Mouse (Mus musculus): Measurements from ENCODE around the gene Eid2.
"Not testable (repeated sequence)": the region's sequence is repeated elsewhere in the genome, so short reads cannot be mapped to it uniquely, and the experiment has no call there.

The Eid2 gene

DNA sequence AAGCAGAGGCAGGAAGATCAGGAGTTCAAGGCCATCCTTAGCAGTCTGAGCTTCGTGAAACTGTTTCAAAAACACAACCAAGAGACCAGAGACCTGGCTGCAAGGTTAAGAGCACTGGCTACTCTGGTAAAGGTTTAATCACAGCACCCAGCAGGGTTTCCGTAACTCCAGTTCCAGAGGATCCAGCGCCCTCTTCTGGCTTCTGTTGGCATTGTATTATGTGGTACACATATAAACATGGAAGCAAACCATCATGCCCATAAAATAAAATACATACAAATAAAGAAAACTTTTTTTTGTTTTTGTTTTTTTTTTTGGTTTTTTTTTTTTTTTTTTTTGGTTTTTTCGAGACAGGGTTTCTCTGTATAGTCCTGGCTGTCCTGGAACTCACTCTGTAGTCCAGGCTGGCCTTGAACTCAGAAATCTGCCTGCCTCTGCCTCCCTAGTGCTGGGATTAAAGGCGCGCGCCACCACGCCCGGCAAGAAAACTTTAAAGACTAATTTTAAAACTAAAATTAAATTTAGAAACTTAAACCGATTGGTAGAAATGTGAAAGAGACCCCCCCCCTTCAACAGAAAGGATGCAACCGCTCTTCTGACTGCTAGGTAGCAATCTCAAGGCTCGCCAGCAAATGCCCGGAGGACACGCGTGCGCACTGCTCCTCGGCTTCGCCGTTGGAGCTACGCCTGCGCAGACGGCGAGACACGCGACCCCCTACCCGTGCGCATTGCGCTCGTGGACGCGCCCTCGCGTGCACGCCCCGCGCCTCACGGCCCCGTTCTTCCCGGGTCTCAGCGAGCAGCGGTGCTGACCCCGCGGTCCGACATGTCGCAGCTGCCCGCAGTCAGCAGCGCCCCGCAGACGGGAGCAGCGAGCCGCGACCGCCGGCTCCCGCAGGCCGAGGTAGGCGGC is at the start of gene Eid2:
Gene Eid2 (plus strand): TSS at position 753 of the 913 bp plus-strand sequence.
- DNase-seq (ENCODE audit: low spot score in 2 of 2) = peak in 1 of 2 experiments; percentile 27

GRCm38 (mm10) chr7:28218951-28219740 is 48.5 kb upstream of the Eid2 start:
- DNase-seq (ENCODE audit: low spot score in 2 of 2) = not testable (repeated sequence)

DNA sequence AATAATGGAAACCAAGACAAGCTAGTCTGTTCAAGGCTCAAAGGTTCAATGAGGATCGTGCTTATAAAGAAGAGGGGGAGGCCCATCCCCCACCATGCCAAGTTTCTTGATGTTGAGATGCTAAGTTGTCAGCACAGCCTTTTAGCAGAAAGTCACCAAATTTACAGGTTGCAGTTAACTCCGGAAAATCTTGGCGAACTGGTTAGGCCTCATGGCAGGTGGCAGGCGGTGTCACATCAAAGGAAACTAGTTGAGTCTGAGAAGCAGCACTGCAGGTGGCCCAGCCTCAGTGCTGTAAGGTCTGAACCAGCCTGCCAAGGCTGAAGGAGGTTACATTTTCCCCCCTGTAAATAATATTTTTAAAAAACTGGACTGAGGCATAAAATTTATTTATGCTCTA is 40.8 kb upstream of the Eid2 start:
- DNase-seq (ENCODE audit: low spot score in 2 of 2) = not testable (repeated sequence)

DNA sequence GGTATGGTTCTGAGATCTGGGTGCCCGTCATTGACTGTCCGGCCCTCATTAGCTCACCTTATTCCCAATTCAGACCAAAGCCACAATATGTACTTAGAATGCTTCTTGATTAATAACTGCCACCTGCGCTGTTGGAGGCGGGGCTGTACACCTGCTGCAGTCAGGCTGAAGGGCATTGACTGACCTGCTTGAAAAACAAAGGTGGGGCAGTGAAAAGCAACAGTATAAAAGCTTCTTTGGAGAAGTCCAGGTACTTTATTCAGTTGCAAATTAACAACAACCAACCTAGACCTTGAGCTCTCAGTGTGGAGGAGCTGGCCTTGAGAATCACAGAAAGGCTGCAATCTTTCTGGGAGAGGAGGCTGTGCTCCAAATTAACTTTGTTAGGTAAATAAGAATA is 40.3 kb upstream of the Eid2 start:
- DNase-seq (ENCODE audit: low spot score in 2 of 2) = not testable (repeated sequence)

DNA sequence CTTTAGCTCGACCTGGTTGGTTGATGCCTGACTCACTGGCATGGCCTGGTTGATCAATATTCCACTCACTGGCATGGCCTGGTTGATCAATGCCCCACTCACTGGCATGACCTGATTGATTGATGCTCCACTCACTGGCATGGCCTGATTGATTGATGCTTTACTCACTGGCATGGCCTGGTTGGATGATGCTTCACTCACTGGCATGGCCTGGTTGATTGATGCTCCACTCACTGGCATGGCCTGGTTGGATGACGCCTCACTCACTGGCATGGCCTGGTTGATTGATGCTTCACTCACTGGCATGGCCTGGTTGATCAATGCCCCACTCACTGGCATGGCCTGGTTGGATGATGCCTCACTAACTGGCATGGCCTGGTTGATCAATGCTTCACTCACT is 23.7 kb upstream of the Eid2 start:
- not testable (repeated sequence) for DNase-seq (ENCODE audit: low spot score in 2 of 2)

DNA sequence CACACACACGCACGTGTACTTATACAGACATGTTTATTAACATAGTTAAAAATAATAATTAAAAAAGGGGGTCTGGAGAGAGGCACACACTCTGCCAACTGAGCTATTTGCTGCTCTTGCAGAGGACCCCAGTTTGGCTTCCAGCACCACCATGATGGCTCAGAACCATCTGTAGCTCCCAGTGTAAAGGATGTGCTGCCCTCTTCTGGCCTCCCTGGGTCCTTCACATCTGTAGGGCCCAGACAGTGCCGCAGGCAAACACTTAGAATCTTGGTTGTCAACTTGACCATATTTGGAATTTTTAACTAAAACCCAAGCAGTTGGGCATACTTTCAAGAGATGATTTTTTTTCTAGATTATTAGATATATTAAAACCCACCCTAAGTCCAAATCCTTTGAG is 18.7 kb upstream of the Eid2 start:
- no peak for DNase-seq (ENCODE audit: low spot score in 2 of 2)

GRCm38 (mm10) chr7:28251976-28252375 is 15.7 kb upstream of the Eid2 start:
- no peak for DNase-seq (ENCODE audit: low spot score in 2 of 2)

- DNase-seq (ENCODE audit: low spot score in 2 of 2) = no peak
Measured at GRCm38 (mm10) chr7:28254591-28254990, 13.1 kb upstream of the Eid2 start.

DNA sequence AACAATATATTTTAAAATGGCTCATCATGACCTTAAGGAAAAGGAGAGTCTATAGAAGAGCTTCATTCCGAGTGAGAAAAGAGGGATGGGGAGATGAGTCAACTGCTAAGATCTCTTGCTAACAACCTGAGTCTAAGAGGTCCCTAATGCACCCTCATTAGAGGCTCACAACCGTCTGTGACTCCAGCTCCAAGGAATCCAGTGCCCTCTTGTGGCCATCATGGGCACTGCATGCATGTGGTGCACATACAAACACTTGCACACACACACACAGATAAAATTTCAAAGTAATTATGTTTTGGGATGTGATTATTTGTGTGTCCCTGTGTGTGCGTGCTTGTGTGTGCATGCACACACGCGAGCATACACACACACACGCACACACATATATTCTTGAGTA is 12.2 kb upstream of the Eid2 start:
- DNase-seq (ENCODE audit: low spot score in 2 of 2) = no peak

GRCm38 (mm10) chr7:28262861-28263260 is 4.8 kb upstream of the Eid2 start:
- DNase-seq (ENCODE audit: low spot score in 2 of 2) = no peak

DNA sequence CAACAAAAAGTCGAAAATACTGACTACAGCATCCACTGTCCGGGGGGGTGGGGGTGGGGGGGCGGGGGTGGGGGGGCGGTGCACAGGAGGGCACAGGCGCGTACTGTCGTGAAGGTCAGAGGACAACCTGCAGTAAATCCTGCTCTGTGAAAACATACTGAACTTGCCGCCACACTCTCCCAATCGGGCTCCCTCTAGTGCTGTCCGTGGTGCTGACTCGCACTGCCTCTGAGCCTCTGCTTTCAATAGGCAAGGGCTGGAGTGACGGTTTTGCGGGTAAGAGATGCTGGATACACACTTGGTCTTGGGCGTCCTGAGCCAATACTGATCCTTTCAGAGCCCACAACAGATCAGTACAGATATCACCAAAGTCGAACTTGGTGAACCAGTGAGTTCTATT is 3.9 kb upstream of the Eid2 start:
- peak; percentile 16 to 52 for DNase-seq (ENCODE audit: low spot score in 2 of 2)

- no peak for DNase-seq (ENCODE audit: low spot score in 2 of 2)
Measured at GRCm38 (mm10) chr7:28265391-28265790, 2.3 kb upstream of the Eid2 start.

- peak in 1 of 2 experiments; percentile 3 for DNase-seq (ENCODE audit: low spot score in 2 of 2)
Measured at GRCm38 (mm10) chr7:28268042-28268531, 406 bp downstream of the Eid2 start.

DNA sequence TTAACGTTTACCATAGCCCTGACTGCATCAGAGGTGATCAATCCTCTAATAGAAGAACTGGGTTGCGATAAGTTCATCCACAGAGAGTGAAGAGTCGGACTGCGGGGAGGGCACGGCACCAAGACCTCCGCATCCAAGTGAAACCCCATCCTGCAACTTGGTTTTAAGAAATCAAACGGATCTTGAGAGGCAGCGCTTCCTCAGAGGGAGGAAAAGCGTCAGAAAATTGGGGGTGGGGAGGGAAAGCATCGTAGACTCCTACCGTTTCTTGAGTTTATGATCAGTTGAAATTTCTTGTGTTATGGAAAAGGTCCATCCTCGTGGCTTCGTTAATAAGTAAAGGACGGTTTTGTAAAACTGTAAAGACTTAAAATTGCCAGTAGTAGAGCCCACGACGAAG is 895 bp downstream of the Eid2 start:
- no peak for DNase-seq (ENCODE audit: low spot score in 2 of 2)

- DNase-seq (ENCODE audit: low spot score in 2 of 2) = no peak
Measured at GRCm38 (mm10) chr7:28269355-28269754, 1.7 kb downstream of the Eid2 start.

DNA sequence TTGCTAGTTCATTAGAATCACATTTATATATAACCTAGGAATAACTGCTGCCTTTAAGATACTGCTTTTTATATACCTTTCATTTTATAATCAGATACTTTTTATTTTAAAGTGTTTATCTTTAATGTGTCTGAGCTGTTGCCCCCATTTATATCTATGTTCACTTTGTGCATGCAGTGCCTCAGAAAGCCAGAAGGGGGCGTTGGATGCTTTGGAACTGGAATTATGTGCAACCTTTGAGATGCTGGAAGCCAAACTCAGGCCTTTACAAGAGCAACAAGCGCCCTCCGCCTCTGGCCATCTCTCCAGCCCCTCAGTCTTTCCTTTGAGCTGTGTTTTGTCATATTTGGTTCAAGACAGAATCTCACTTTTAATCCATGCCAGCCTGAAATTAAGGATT is 4.1 kb downstream of the Eid2 start:
- DNase-seq (ENCODE audit: low spot score in 2 of 2) = no peak

DNA sequence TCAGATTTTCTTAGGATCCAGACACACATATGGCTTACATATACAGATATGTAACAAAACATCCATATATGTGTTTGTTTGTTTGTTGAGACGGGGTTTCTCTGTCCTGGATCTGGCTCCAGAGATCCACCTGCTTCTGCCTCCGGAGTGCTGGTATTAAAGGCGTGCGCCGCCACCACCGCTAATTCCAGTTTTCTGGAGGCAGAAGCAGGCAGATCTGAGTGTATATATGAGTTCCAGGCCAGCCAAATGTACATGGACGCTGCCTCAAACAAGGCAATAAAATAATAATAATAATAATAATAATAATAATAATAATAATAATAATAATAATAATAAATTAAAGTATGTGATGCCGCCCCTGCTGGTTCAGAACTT is 9.5 kb downstream of the Eid2 start:
- DNase-seq (ENCODE audit: low spot score in 2 of 2) = no peak

DNA sequence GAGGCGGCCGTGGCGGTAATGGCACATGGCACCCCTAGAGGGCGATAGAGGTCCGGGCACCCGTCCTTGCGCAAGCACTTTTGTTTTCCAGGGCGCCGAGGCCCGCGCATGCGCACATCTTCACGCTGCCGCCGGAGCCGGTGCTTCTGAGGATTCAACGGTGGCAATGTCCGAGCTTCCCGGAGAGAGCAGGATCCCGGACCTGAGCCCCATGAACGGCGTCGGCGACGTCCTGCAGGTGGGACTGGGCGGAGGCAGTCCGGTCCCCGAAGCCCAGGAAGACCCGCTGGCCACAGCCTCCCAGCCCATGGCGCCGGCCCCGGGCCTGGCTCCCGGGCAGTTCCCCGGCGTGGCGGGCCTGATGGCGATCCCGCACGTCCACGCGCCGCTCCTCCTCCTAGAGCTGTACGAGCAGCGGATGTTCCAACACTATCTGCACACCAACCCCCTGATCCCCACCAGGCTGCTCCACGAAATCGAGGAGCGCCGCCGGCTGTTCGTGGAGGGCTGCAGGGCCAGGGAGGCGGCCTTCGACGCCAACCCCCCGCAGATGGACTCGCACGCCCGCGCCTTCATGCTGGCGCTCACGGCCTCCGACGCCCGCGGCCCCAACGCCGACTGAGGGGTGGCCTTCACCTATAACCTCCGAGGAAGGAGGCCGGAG is 10.1 kb downstream of the Eid2 start, which contains the start of gene Eid2b:
Gene Eid2b (plus strand): TSS at position 125 of the 664 bp plus-strand sequence.
- DNase-seq (ENCODE audit: low spot score in 2 of 2) = peak; percentile 91 to 95

DNA sequence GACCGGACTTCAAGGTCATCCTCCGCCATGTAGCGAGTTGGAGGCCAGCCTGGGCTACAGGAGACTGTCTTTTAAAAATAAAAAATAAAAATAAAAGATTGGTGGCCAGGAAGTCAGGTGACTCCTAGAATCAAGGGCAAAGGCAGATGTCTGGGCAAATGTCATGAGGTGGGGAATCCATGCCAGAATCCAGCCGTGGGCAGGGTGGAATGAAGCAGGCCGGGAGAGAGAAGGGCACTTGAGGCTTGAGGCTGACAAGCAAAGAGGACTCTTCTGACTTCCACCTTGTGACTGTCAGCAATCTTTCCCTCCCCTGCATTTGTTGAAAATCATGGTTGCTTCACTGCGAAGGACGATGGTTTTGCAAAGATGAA is 10.6 kb downstream of the Eid2 start:
- DNase-seq (ENCODE audit: low spot score in 2 of 2) = no peak

GRCm38 (mm10) chr7:28280630-28281029 is 12.9 kb downstream of the Eid2 start:
- DNase-seq (ENCODE audit: low spot score in 2 of 2) = no peak

DNA sequence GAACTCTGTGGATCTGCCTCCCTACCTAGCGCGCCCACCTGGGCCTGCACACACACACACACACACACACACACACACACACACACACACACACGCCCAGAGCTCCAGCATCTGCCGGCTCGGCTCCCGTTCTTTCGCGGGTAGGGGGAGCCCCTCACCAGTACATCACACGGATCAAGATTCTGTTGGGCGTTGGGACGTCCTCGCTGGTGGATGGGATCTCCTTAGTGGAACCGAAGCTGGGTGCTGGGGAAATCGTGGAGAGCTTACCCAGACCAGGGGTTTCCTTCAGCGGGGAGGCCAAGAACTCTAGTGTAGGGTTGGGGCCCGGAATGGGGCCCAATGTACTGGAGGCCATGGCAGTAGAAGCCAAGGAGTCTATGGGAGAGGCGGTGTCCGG is 22.5 kb downstream of the Eid2 start:
- no peak for DNase-seq (ENCODE audit: low spot score in 2 of 2)

Data from spleen, postnatal 14 days (tissue).